Mouse (Mus musculus) Patski (cell line): ENCODE results near the gene Gm10282. TPM values are rescaled to one million over a fixed set of nuclear protein-coding genes. Genes with fewer than 3 reads are reported as not detected.

ENCODE experiments used
- ATAC-seq: fragments of 100-300 bp; one replicate; pipeline ENCODE4 v1.8.0; 2021
- CTCF ChIA-PET: fragments of 350-600 bp; sonication (Branson Sonifier 250); formaldehyde crosslinking; loops from one replicate; lab custom pipeline; 2022; ENCODE audit warnings: inconsistent platforms; lab: Charles Lee
- POLR2A ChIA-PET: fragments of 350-600 bp; sonication (Branson Sonifier 250); formaldehyde crosslinking; loops from one replicate; lab custom pipeline; 2022; ENCODE audit warnings: antibody characterized with exemption, inconsistent platforms; lab: Charles Lee
- DNase-seq: peaks from one replicate; pipeline ENCODE4 v3.0.0-alpha.2; 2011; ENCODE audit warnings: low read depth, low spot score
- H3K27me3 ChIP-seq: fragments of 371-371 bp; one replicate; pipeline ENCODE4 v1.5.1; 2021
- CTCF ChIP-seq: fragments of 100-300 bp; IDR thresholded peaks from one replicate; pipeline ENCODE4 v1.5.1; 2021
- in situ Hi-C: fragments of 300-500 bp; cut with MboI; formaldehyde crosslinking; loops from 3 replicates; pipeline ENCODE4 v1.11.1; 2018; ENCODE audit warnings: low pct_unique_long_range_greater_than_20kb, mixed read lengths
- polyA plus RNA-seq: library from polyadenylated mRNA; unstranded; gene quantifications from one replicate; pipeline ENCODE4 v1.2.3, GENCODE M21; 2021

The Gm10282 gene
- polyA plus RNA-seq, 1 experiment from 2014 or later, result 28.0 TPM

GRCm38 (mm10) chr8:72300654-72301400, 4.2 kb downstream of the Gm10282 start:
- TF ChIP-seq CTCF, result no peak
- in situ Hi-C loops, result no loop called here
- DNase-seq, result no peak
- no peak for ATAC-seq
- POLR2A ChIA-PET, result no interaction called here
- CTCF ChIA-PET, result interaction anchor here (0.7 to 1.4 kb wide), 2 partner anchors 10 to 13 kb away, joined by 3 to 5 read pairs; no protein-coding TSS in a partner anchor
- H3K27me3 ChIP-seq, result no peaks in the 10 kb centered on the region

GRCm38 (mm10) chr8:72298928-72299327, 6.1 kb downstream of the Gm10282 start:
- ATAC-seq (no peak), DNase-seq (no peak)
- in situ Hi-C loops, result no loop called here
- TF ChIP-seq CTCF, result no peak
- ChIA-PET CTCF (interaction anchor here (1.1 to 1.3 kb wide), 2 partner anchors 9 to 64 kb away, joined by 3 read pairs; no protein-coding TSS in a partner anchor), POLR2A (no interaction called here)
- no peaks in the 10 kb centered on the region for H3K27me3 ChIP-seq

GRCm38 (mm10) chr8:72296561-72296960, 8.5 kb downstream of the Gm10282 start:
- ChIA-PET CTCF (interaction anchor here (1.6 kb wide), 1 partner anchor 34 kb away, joined by 4 read pairs; no protein-coding TSS in a partner anchor), POLR2A (no interaction called here)
- in situ Hi-C loops, result no loop called here
- no peaks in the 10 kb centered on the region for H3K27me3 ChIP-seq
- TF ChIP-seq CTCF, result no peak
- no peak for DNase-seq
- ATAC-seq, result no peak

- POLR2A ChIA-PET, result no interaction called here
- CTCF ChIA-PET, result interaction anchor here (0.9 to 1.6 kb wide), 2 partner anchors 33 to 87 kb away, joined by 3 to 4 read pairs; no protein-coding TSS in a partner anchor
- in situ Hi-C loops, result no loop called here
- TF ChIP-seq CTCF, result no peak
- DNase-seq, result no peak
- no peak for ATAC-seq
- H3K27me3 ChIP-seq, result no peaks in the 10 kb centered on the region
These were observed 9.4 kb downstream of the Gm10282 start for GRCm38 (mm10) chr8:72295679-72296078.

GRCm38 (mm10) chr8:72295125-72295524, 9.9 kb downstream of the Gm10282 start:
- no peaks in the 10 kb centered on the region for H3K27me3 ChIP-seq
- no peak for DNase-seq
- TF ChIP-seq CTCF, result no peak
- in situ Hi-C loops, result no loop called here
- CTCF ChIA-PET, result interaction anchor here (0.9 to 1.6 kb wide), 2 partner anchors 32 to 88 kb away, joined by 3 to 4 read pairs; no protein-coding TSS in a partner anchor
- ATAC-seq, result no peak
- POLR2A ChIA-PET, result no interaction called here

GRCm38 (mm10) chr8:72293309-72293708, 11.8 kb downstream of the Gm10282 start:
- no peak for TF ChIP-seq CTCF
- ATAC-seq, result no peak
- DNase-seq, result no peak
- CTCF ChIA-PET, result no interaction called here
- in situ Hi-C loops, result no loop called here
- H3K27me3 ChIP-seq, result no peaks in the 10 kb centered on the region
- POLR2A ChIA-PET, result interaction anchor here (0.6 to 0.7 kb wide), 2 partner anchors 37 to 707 kb away, joined by 3 to 7 read pairs; no protein-coding TSS in a partner anchor

GRCm38 (mm10) chr8:72291104-72291503, 14.0 kb downstream of the Gm10282 start:
- POLR2A ChIA-PET, result no interaction called here
- TF ChIP-seq CTCF, result no peak
- CTCF ChIA-PET, result interaction anchor here (1.2 to 1.4 kb wide), 3 partner anchors 8 to 28 kb away, joined by 3 to 5 read pairs (median 3); no protein-coding TSS in a partner anchor
- DNase-seq, result no peak
- in situ Hi-C loops, result no loop called here
- no peak for ATAC-seq
- no peaks in the 10 kb centered on the region for H3K27me3 ChIP-seq

- ChIA-PET CTCF (interaction anchor here (1.2 kb wide), 1 partner anchor 17 kb away, joined by 5 read pairs; no protein-coding TSS in a partner anchor), POLR2A (no interaction called here)
- no peak for TF ChIP-seq CTCF
- no peak for DNase-seq
- in situ Hi-C loops, result no loop called here
- ATAC-seq, result peak; percentile 31
- H3K27me3 ChIP-seq, result no peaks in the 10 kb centered on the region
These were observed 16.0 kb downstream of the Gm10282 start for GRCm38 (mm10) chr8:72289051-72289450.

- no peak for TF ChIP-seq CTCF
- DNase-seq (no peak), ATAC-seq (no peak)
- POLR2A ChIA-PET, result no interaction called here
- CTCF ChIA-PET, result no interaction called here
- H3K27me3 ChIP-seq, result no peaks in the 10 kb centered on the region
- in situ Hi-C loops, result no loop called here
These were observed 19.8 kb downstream of the Gm10282 start for GRCm38 (mm10) chr8:72285285-72285684.

- in situ Hi-C loops, result no loop called here
- no peaks in the 10 kb centered on the region for H3K27me3 ChIP-seq
- DNase-seq, result no peak
- ChIA-PET CTCF (no interaction called here), POLR2A (no interaction called here)
- ATAC-seq, result no peak
- no peak for TF ChIP-seq CTCF
These were observed 23.4 kb downstream of the Gm10282 start for GRCm38 (mm10) chr8:72281634-72282033.

- DNase-seq (no peak), ATAC-seq (no peak)
- in situ Hi-C loops, result no loop called here
- CTCF ChIA-PET, result no interaction called here
- no peak for TF ChIP-seq CTCF
- POLR2A ChIA-PET, result no interaction called here
- no peaks in the 10 kb centered on the region for H3K27me3 ChIP-seq
These were observed 25.9 kb downstream of the Gm10282 start for GRCm38 (mm10) chr8:72279151-72279550.
